In the genomic region with DNA sequence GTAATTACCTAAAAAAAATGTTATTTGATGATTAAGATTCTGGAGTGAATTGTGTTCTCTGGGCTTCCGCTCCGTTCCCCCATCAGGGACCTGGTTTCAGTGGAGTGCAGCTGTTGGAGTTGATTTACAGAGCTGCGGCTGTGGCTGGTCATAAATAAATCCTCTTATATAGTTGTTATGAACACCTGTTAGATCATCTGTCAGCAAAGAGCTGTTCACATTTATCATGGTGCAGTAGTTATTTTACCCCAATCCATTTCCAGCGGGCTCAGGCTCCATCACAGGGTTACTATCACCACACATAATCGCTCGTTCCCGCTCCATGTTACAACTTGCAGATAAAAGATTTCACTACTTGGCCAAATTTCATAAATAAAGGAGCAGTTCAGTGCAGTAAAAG, we compare ENCODE assay signal across 21 mouse cellular contexts.
DNase-seq lines count a peak whose midpoint lies in the region; ATAC-seq and TF ChIP-seq lines count a peak whose summit lies in the region.
"Had no signal": no experiment of that assay in that cellular context is flagged by ENCODE, and none has a peak within 500 bp of the region (broad histone marks: within the 10 kb centered on the region; RNA-seq: fewer than 3 reads in every experiment).

No protein-coding gene starts in this region.

- H3K9me3 ChIP-seq in kidney, postnatal 0 days (replicated peaks; ENCODE audit: low read length), result no peaks in the 10 kb centered on the region
- no peaks in the 10 kb centered on the region for H3K9me3 ChIP-seq in embryonic facial prominence, embryonic 15.5 days (replicated peaks)
- no peaks in the 10 kb centered on the region for H3K9me3 ChIP-seq in limb, embryonic 15.5 days
- H3K9me3 ChIP-seq: embryonic facial prominence, embryonic 13.5 days; forebrain, embryonic 10.5 days; heart, embryonic 13.5 days; hindbrain, embryonic 12.5 days had no signal

- 0 out of 2 replicates have a peak, but pooled peaks cover 3% of the 10 kb centered on the region for H3K4me1 ChIP-seq in kidney, postnatal 0 days (replicated peaks; ENCODE audit: insufficient read depth, low read length)
- peaks cover 17% of the 10 kb centered on the region for H3K4me1 ChIP-seq in embryonic facial prominence, embryonic 15.5 days
- H3K4me1 ChIP-seq in limb, embryonic 15.5 days, result peaks cover 18% of the 10 kb centered on the region

- no peak overlapping the region for H3K4me3 ChIP-seq in kidney, postnatal 0 days (replicated peaks; ENCODE audit: low read depth, low read length)
- no peak overlapping the region for H3K4me3 ChIP-seq in embryonic facial prominence, embryonic 15.5 days (replicated peaks)
- H3K4me3 ChIP-seq in limb, embryonic 15.5 days, result no peak overlapping the region
- H3K4me3 ChIP-seq: embryonic facial prominence, embryonic 13.5 days; erythroblast, embryonic 14.5 days; forebrain, embryonic 10.5 days; gastrocnemius, adult 2 months; heart, embryonic 13.5 days; hindbrain, embryonic 12.5 days had no signal

- no peak overlapping the region for H3K9ac ChIP-seq in kidney, postnatal 0 days (ENCODE audit: low read depth, low read length)
- H3K9ac ChIP-seq in embryonic facial prominence, embryonic 15.5 days, result no peak overlapping the region
- H3K9ac ChIP-seq in limb, embryonic 15.5 days, result no peak overlapping the region
- H3K9ac ChIP-seq: embryonic facial prominence, embryonic 13.5 days; heart, embryonic 13.5 days; hindbrain, embryonic 12.5 days had no signal

- H3K27me3 ChIP-seq in kidney, postnatal 0 days (ENCODE audit: insufficient read depth, low read length), result no peaks in the 10 kb centered on the region; the same call in 1 of the 2 replicates
- peaks cover 20% of the 10 kb centered on the region for H3K27me3 ChIP-seq in embryonic facial prominence, embryonic 15.5 days
- H3K27me3 ChIP-seq in limb, embryonic 15.5 days, result peaks cover 18% of the 10 kb centered on the region

- WGBS in kidney, postnatal 0 days, result 45% methylated on average over 7 of the region's 7 CpGs
- 71% methylated on average over 7 of the region's 7 CpGs for WGBS in embryonic facial prominence, embryonic 15.5 days
- WGBS in limb, embryonic 15.5 days, result 47% methylated on average over 7 of the region's 7 CpGs

- TF ChIP-seq CTCF in kidney, postnatal 0 days (IDR thresholded peaks at IDR 0.05; ENCODE audit: low read depth), result no peak

- no peak for ATAC-seq in kidney, postnatal 0 days (replicated peaks; ENCODE audit: low FRiP score, low read depth)
- ATAC-seq in embryonic facial prominence, embryonic 15.5 days (ENCODE audit: insufficient number of reproducible peaks, low FRiP score, low TSS enrichment, low read depth), result 0 out of 2 replicates have a peak, but pooled peaks have one; percentile 41
- 0 out of 2 replicates have a peak, but pooled peaks have one; percentile 17 for ATAC-seq in limb, embryonic 15.5 days (ENCODE audit: insufficient number of reproducible peaks, low FRiP score, low TSS enrichment, low read depth)
- ATAC-seq: forebrain, embryonic 14.5 days; hindbrain, embryonic 16.5 days had no signal

- no peaks in the 10 kb centered on the region for H3K36me3 ChIP-seq in kidney, postnatal 0 days (ENCODE audit: insufficient read depth, low read length)
- 0 out of 2 replicates have a peak, but pooled peaks cover 4% of the 10 kb centered on the region for H3K36me3 ChIP-seq in embryonic facial prominence, embryonic 15.5 days
- 0 out of 2 replicates have a peak, but pooled peaks cover 3% of the 10 kb centered on the region for H3K36me3 ChIP-seq in limb, embryonic 15.5 days
- H3K36me3 ChIP-seq: embryonic facial prominence, embryonic 13.5 days; forebrain, embryonic 10.5 days; heart, embryonic 13.5 days; hindbrain, embryonic 12.5 days had no signal

- no peak overlapping the region for H3K4me2 ChIP-seq in kidney, postnatal 0 days (ENCODE audit: low read length)
- H3K4me2 ChIP-seq in embryonic facial prominence, embryonic 15.5 days (replicated peaks), result no peak overlapping the region
- H3K4me2 ChIP-seq in limb, embryonic 15.5 days, result no peak overlapping the region
- H3K4me2 ChIP-seq: embryonic facial prominence, embryonic 13.5 days; heart, embryonic 13.5 days; hindbrain, embryonic 12.5 days had no signal

- peak; percentile 58 for DNase-seq in kidney, postnatal 0 days (ENCODE audit: low spot score)
- DNase-seq in kidney, postnatal 14 days, result no peak
- no peak for DNase-seq in right cerebral cortex, postnatal 36 days (ENCODE audit: low spot score in 2 of 2)
- DNase-seq in lung, postnatal 10 days, result no peak
- DNase-seq: adrenal gland, adult 8-10 months; adrenal gland, postnatal 36 days; cerebellum, adult 11 months; cerebellum, adult 8-10 months; cerebellum, postnatal 25 days; gastrocnemius, adult 2 months; gastrocnemius, postnatal 25 days; heart, postnatal 36 days had no signal

- H3K27ac ChIP-seq in kidney, postnatal 0 days, result no peak overlapping the region
- H3K27ac ChIP-seq in embryonic facial prominence, embryonic 15.5 days (replicated peaks), result no peak overlapping the region
- no peak overlapping the region for H3K27ac ChIP-seq in limb, embryonic 15.5 days
- H3K27ac ChIP-seq: embryonic facial prominence, embryonic 13.5 days; forebrain, embryonic 10.5 days; gastrocnemius, adult 2 months; heart, embryonic 13.5 days; hindbrain, embryonic 12.5 days had no signal
